Mouse (Mus musculus) bone marrow macrophage, adult 2 months (primary cell): ENCODE measurements around the gene Gpbar1.

Source experiments
- CTCF ChIP-seq: IDR thresholded peaks from 2 replicates; pipeline ENCODE4 v1.5.1; 2012; ENCODE audit warnings: low read depth, mild to moderate bottlenecking, low read length, moderate library complexity
- POLR2A ChIP-seq: IDR thresholded peaks from 2 replicates; pipeline ENCODE4 v1.6.1; 2012; ENCODE audit warnings: mild to moderate bottlenecking, low read depth, low read length, borderline replicate concordance

GRCm38 (mm10) chr1:74281372-74281771, 3.0 kb downstream of the Gpbar1 start:
- TF ChIP-seq POLR2A: no peak
- TF ChIP-seq CTCF: no peak
